Mouse (Mus musculus): Measurements from ENCODE around the gene Rps15.

GRCm38 (mm10) chr10:80271870-80272585 is 20.2 kb upstream of the Rps15 start:
- TF ChIP-seq CTCF (IDR thresholded peaks at IDR 0.05) (no peak), EP300 (IDR thresholded peaks at IDR 0.05) (no peak)
